Mouse (Mus musculus) testis, adult 2 months (tissue): Measurements from ENCODE around the gene Habp2.

Experiments
- CTCF ChIP-seq: fragments of 200-500 bp; IDR thresholded peaks from 2 replicates; pipeline ENCODE4 v1.5.1; 2012; ENCODE audit warnings: low read depth, mild to moderate bottlenecking, inconsistent platforms, low read length, moderate library complexity; ENCODE audit not compliant: control insufficient read depth, insufficient read depth, insufficient replicate concordance
- POLR2A ChIP-seq: fragments of 200-500 bp; IDR thresholded peaks from 2 replicates; pipeline ENCODE4 v1.6.1; 2012; ENCODE audit warnings: low read depth, mild to moderate bottlenecking, inconsistent platforms, low read length, moderate library complexity; ENCODE audit not compliant: control insufficient read depth

- TF ChIP-seq POLR2A, result no peak
- TF ChIP-seq CTCF, result no peak
Measured at GRCm38 (mm10) chr19:56358890-56359289, 72.0 kb downstream of the Habp2 start.
